Mouse (Mus musculus): ENCODE data around the gene Zfp827.
A peak's percentile ranks its signal among the peaks of the same experiment; 100 is the strongest.
"Not testable (repeated sequence)": the region's sequence is repeated elsewhere in the genome, so short reads cannot be mapped to it uniquely, and the experiment has no call there.

The Zfp827 gene

GRCm38 (mm10) chr8:79112480-79112879, 84.2 kb downstream of the Zfp827 start:
- DNase-seq: peak in 1 of 2 experiments; percentile 47

GRCm38 (mm10) chr8:79113533-79113932, 85.3 kb downstream of the Zfp827 start:
- DNase-seq: no peak

- no peak for DNase-seq
Measured at GRCm38 (mm10) chr8:79114561-79114960, 86.3 kb downstream of the Zfp827 start.

GRCm38 (mm10) chr8:79116436-79116835, 88.2 kb downstream of the Zfp827 start:
- DNase-seq: no peak

- no peak for DNase-seq
Measured at GRCm38 (mm10) chr8:79117711-79118110, 89.5 kb downstream of the Zfp827 start.

- no peak for DNase-seq
Measured at GRCm38 (mm10) chr8:79121614-79122013, 93.4 kb downstream of the Zfp827 start.

- DNase-seq: no peak
Measured at GRCm38 (mm10) chr8:79124231-79124630, 96.0 kb downstream of the Zfp827 start.

GRCm38 (mm10) chr8:79127211-79127816, 99.1 kb downstream of the Zfp827 start:
- no peak for DNase-seq

GRCm38 (mm10) chr8:79128534-79128933, 100.3 kb downstream of the Zfp827 start:
- not testable (repeated sequence) for DNase-seq

GRCm38 (mm10) chr8:79139614-79140013, 111.4 kb downstream of the Zfp827 start:
- DNase-seq: no peak

GRCm38 (mm10) chr8:79140981-79141380, 112.7 kb downstream of the Zfp827 start:
- no peak for DNase-seq

- DNase-seq: no peak
Measured at GRCm38 (mm10) chr8:79141592-79141991, 113.4 kb downstream of the Zfp827 start.

- no peak for DNase-seq
Measured at GRCm38 (mm10) chr8:79143729-79144128, 115.5 kb downstream of the Zfp827 start.

- no peak for DNase-seq
Measured at GRCm38 (mm10) chr8:79145210-79145609, 117.0 kb downstream of the Zfp827 start.

- no peak for DNase-seq
Measured at GRCm38 (mm10) chr8:79145626-79146025, 117.4 kb downstream of the Zfp827 start.

- no peak for DNase-seq
Measured at GRCm38 (mm10) chr8:79148799-79149198, 120.6 kb downstream of the Zfp827 start.

- no peak for DNase-seq
Measured at GRCm38 (mm10) chr8:79149880-79150279, 121.6 kb downstream of the Zfp827 start.

- DNase-seq: no peak
Measured at GRCm38 (mm10) chr8:79150544-79151192, 122.4 kb downstream of the Zfp827 start.

- DNase-seq: no peak
Measured at GRCm38 (mm10) chr8:79151644-79152043, 123.4 kb downstream of the Zfp827 start.

GRCm38 (mm10) chr8:79153201-79153600, 125.0 kb downstream of the Zfp827 start:
- no peak for DNase-seq

- no peak for DNase-seq
Measured at GRCm38 (mm10) chr8:79153637-79154036, 125.4 kb downstream of the Zfp827 start.

GRCm38 (mm10) chr8:79155556-79156161, 127.4 kb downstream of the Zfp827 start:
- no peak for DNase-seq

- DNase-seq: no peak
Measured at GRCm38 (mm10) chr8:79157366-79157765, 129.1 kb downstream of the Zfp827 start.

GRCm38 (mm10) chr8:79158357-79158756, 130.1 kb downstream of the Zfp827 start:
- DNase-seq: no peak
